Mouse (Mus musculus): ENCODE measurements at regions not wholly inside any gene's neighbourhood (a gene's known extent, or its start where the extent isn't known, plus 50 kb on each side); places are given as distances from the start of the nearest gene placed in this dataset.

DNA sequence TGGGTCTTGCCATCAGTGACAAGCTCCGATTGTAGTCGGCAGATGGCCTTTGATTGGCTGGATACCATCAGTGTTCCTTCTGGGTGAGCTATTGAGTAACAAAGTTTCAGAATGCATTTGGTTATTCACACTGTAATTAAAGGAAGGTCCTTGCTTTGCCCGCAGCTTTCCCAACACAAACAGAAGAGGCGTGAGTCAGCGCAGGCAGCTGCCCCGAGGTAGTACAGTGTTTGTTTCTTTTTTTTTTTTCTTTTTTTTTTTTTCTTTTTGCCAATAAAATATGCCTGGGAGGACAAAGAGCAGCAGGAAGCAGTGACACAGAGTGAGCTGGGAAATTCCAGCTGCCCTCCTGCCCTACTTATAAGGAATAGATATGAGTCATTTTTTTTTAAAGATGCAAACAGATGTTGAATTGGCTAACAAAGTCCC, 152.3 kb upstream of the Tmc1 start:
- TF ChIP-seq POLR2A (IDR thresholded peaks at IDR 0.05; ENCODE audit: borderline replicate concordance, control insufficient read depth, low read depth, low read length) (no peak), CTCF (IDR thresholded peaks at IDR 0.05; ENCODE audit: control insufficient read depth, insufficient read depth, low read length) (no peak)

Data from bone marrow, adult 2 months (tissue).